Mouse (Mus musculus) liver, embryonic 16.5 days (tissue): Measurements from ENCODE around the gene Ksr1. TPM values are rescaled to one million over a fixed set of nuclear protein-coding genes. Genes with fewer than 3 reads are reported as not detected.
A peak's percentile ranks its signal among the peaks of the same experiment; 100 is the strongest.
"Not testable (repeated sequence)": the region's sequence is repeated elsewhere in the genome, so short reads cannot be mapped to it uniquely, and the experiment has no call there.

Experiments
- ATAC-seq: fragments of 200-750 bp; cut with Nextera tagmentation; 2 replicates; pipeline ENCODE4 v1.8.0; 2017; ENCODE audit warnings: low read depth, mild to moderate bottlenecking, moderate number of reproducible peaks, moderate library complexity
- H3K27ac ChIP-seq: fragments of 300-500 bp; sonication (generic); 2 replicates; pipeline ENCODE4 v1.5.1; 2014; ENCODE audit warnings: mild to moderate bottlenecking, low read length
- H3K27me3 ChIP-seq: fragments of 300-500 bp; sonication (generic); 2 replicates; pipeline ENCODE4 v1.6.1; 2014; ENCODE audit warnings: low read depth, low read length, mixed read lengths; ENCODE audit not compliant: control insufficient read depth, insufficient read depth
- H3K36me3 ChIP-seq: fragments of 300-500 bp; sonication (generic); 2 replicates; pipeline ENCODE4 v1.6.1; 2014; ENCODE audit warnings: mild to moderate bottlenecking; ENCODE audit not compliant: control insufficient read depth, insufficient read depth
- H3K4me1 ChIP-seq: fragments of 300-500 bp; sonication (generic); 2 replicates; pipeline ENCODE4 v1.6.1; 2014; ENCODE audit warnings: low read depth, low read length, mixed read lengths; ENCODE audit not compliant: control insufficient read depth
- H3K4me2 ChIP-seq: fragments of 300-500 bp; sonication (generic); 2 replicates; pipeline ENCODE4 v1.6.1; 2014; ENCODE audit warnings: low read depth, low read length, mixed read lengths
- H3K4me3 ChIP-seq: fragments of 300-500 bp; sonication (generic); 2 replicates; pipeline ENCODE4 v1.5.1; 2014; ENCODE audit warnings: low read depth, mild to moderate bottlenecking, low read length
- H3K9ac ChIP-seq: fragments of 300-500 bp; sonication (generic); 2 replicates; pipeline ENCODE4 v1.6.1; 2014; ENCODE audit warnings: low read depth, low read length
- H3K9me3 ChIP-seq: fragments of 300-500 bp; sonication (generic); replicated peaks from 2 replicates; pipeline ENCODE4 v1.6.1; 2016; ENCODE audit warnings: low read length; ENCODE audit not compliant: control insufficient read depth
- WGBS: fragments of 180-500 bp; shearing (Covaris S2); extraction: QIAGEN DNeasy Blood & Tissue Kit; methylation state at CpG from one replicate; pipeline ENCODE4 v1.1.7; 2014; ENCODE audit not compliant: insufficient replicate concordance; 5-methylcytosine and 5-hydroxymethylcytosine counted together
- polyA plus RNA-seq: library from polyadenylated mRNA; unstranded; fragments of >200 nt; fragmentation: Nextera tagmentation; extraction: Ambion mirVana; gene quantifications from 2 replicates; pipeline ENCODE4 v1.2.1, GENCODE M21; 2015

The Ksr1 gene
- polyA plus RNA-seq, 1 experiment from 2014 or later, result 2.3 TPM

GRCm38 (mm10) chr11:79008891-79009290 lies 137.3 kb downstream of the Ksr1 start:
- no peaks in the 10 kb centered on the region for H3K9me3 ChIP-seq
- no peak overlapping the region for H3K9ac ChIP-seq
- H3K27ac ChIP-seq, result no peak overlapping the region
- ATAC-seq, result no peak
- H3K4me2 ChIP-seq, result no peak overlapping the region
- WGBS, result 74% methylated on average over 7 of the region's 7 CpGs
- no peaks in the 10 kb centered on the region for H3K36me3 ChIP-seq
- no peak overlapping the region for H3K4me3 ChIP-seq
- no peaks in the 10 kb centered on the region for H3K27me3 ChIP-seq
- peaks cover 4% of the 10 kb centered on the region for H3K4me1 ChIP-seq

- Histone ChIP-seq H3K4me2 (no peak overlapping the region), H3K9me3 (no peaks in the 10 kb centered on the region), H3K36me3 (no peaks in the 10 kb centered on the region), H3K4me3 (no peak overlapping the region), H3K4me1 (peaks cover 10% of the 10 kb centered on the region), H3K27me3 (no peaks in the 10 kb centered on the region), H3K27ac (0 out of 2 replicates have a peak overlapping the region, but pooled peaks have one; percentile 4), H3K9ac (no peak overlapping the region)
- 0 out of 2 replicates have a peak, but pooled peaks have one; percentile 27 for ATAC-seq
- WGBS, result 45% methylated on average over 6 of the region's 6 CpGs
These were observed 138.0 kb downstream of the Ksr1 start for GRCm38 (mm10) chr11:79008007-79008775.

- WGBS, result 80% methylated on average over 3 of the region's 3 CpGs
- H3K36me3 ChIP-seq, ATAC-seq, H3K27ac ChIP-seq, H3K9ac ChIP-seq, H3K27me3 ChIP-seq, H3K4me2 ChIP-seq, H3K9me3 ChIP-seq, H3K4me3 ChIP-seq: not testable (repeated sequence)
- H3K4me1 ChIP-seq, result peaks cover 19% of the 10 kb centered on the region
These were observed 138.9 kb downstream of the Ksr1 start for GRCm38 (mm10) chr11:79007356-79007755.

- H3K4me2 ChIP-seq, result no peak overlapping the region
- 51% methylated on average over 5 of the region's 5 CpGs for WGBS
- H3K4me3 ChIP-seq, result no peak overlapping the region
- H3K36me3 ChIP-seq, result no peaks in the 10 kb centered on the region
- no peak overlapping the region for H3K9ac ChIP-seq
- H3K4me1 ChIP-seq, result peaks cover 19% of the 10 kb centered on the region
- no peaks in the 10 kb centered on the region for H3K27me3 ChIP-seq
- no peaks in the 10 kb centered on the region for H3K9me3 ChIP-seq
- H3K27ac ChIP-seq, result no peak overlapping the region
- ATAC-seq, result no peak
These were observed 139.8 kb downstream of the Ksr1 start for GRCm38 (mm10) chr11:79006417-79006816.

- peak; percentile 60 for ATAC-seq
- Histone ChIP-seq H3K27me3 (no peaks in the 10 kb centered on the region), H3K27ac (no peak overlapping the region), H3K36me3 (no peaks in the 10 kb centered on the region), H3K4me1 (peaks cover 19% of the 10 kb centered on the region), H3K9me3 (no peaks in the 10 kb centered on the region), H3K4me2 (no peak overlapping the region), H3K9ac (no peak overlapping the region), H3K4me3 (no peak overlapping the region)
- 40% methylated on average over 14 of the region's 14 CpGs for WGBS
These were observed 140.4 kb downstream of the Ksr1 start for GRCm38 (mm10) chr11:79005578-79006394.

GRCm38 (mm10) chr11:79003769-79004638 lies 142.2 kb downstream of the Ksr1 start:
- H3K4me2 ChIP-seq, result no peak overlapping the region
- H3K9ac ChIP-seq, result 0 out of 2 replicates have a peak overlapping the region, but pooled peaks have one; percentile 9

GRCm38 (mm10) chr11:79003053-79003768 lies 143.0 kb downstream of the Ksr1 start:
- no peaks in the 10 kb centered on the region for H3K36me3 ChIP-seq
- no peak overlapping the region for H3K9ac ChIP-seq
- H3K4me3 ChIP-seq, result no peak overlapping the region
- ATAC-seq, result peak; percentile 66
- no peaks in the 10 kb centered on the region for H3K27me3 ChIP-seq
- no peaks in the 10 kb centered on the region for H3K9me3 ChIP-seq
- H3K4me1 ChIP-seq, result peaks cover 19% of the 10 kb centered on the region
- WGBS, result 33% methylated on average over 11 of the region's 11 CpGs
- H3K4me2 ChIP-seq, result no peak overlapping the region
- peak overlapping the region; percentile 71 for H3K27ac ChIP-seq

More at GRCm38 (mm10) chr11:79003769-79004638, 142.2 kb downstream of the Ksr1 start:
- no peak for ATAC-seq
- 35% methylated on average over 10 of the region's 10 CpGs for WGBS
- no peak overlapping the region for H3K4me3 ChIP-seq
- no peaks in the 10 kb centered on the region for H3K9me3 ChIP-seq
- H3K4me1 ChIP-seq, result peaks cover 19% of the 10 kb centered on the region
- no peaks in the 10 kb centered on the region for H3K27me3 ChIP-seq
- H3K27ac ChIP-seq, result peak overlapping the region; percentile 26
- H3K36me3 ChIP-seq, result no peaks in the 10 kb centered on the region

- Histone ChIP-seq H3K4me2 (no peak overlapping the region), H3K4me1 (peaks cover 19% of the 10 kb centered on the region), H3K36me3 (no peaks in the 10 kb centered on the region), H3K9ac (no peak overlapping the region), H3K9me3 (no peaks in the 10 kb centered on the region), H3K4me3 (no peak overlapping the region), H3K27ac (peak overlapping the region; percentile 71), H3K27me3 (no peaks in the 10 kb centered on the region)
- WGBS, result 25% methylated on average over 5 of the region's 5 CpGs
- peak; percentile 5; the same call in 1 of the 2 replicates for ATAC-seq
These were observed 143.7 kb downstream of the Ksr1 start for GRCm38 (mm10) chr11:79002551-79002951.
